Mouse (Mus musculus) gastrocnemius, postnatal 14 days (tissue): ENCODE data around the gene Snrnp70. TPM values are rescaled to one million over a fixed set of nuclear protein-coding genes. Genes with fewer than 3 reads are reported as not detected.
"Not testable (repeated sequence)": the region's sequence is repeated elsewhere in the genome, so short reads cannot be mapped to it uniquely, and the experiment has no call there.

ENCODE experiments used
- DNase-seq: peaks from one replicate; pipeline ENCODE4 v3.0.0; 2021; ENCODE audit warnings: mixed read lengths
- intact Hi-C: fragments of 180-260 bp; cut with DNase I; formaldehyde crosslinking; loops from one replicate; pipeline ENCODE4 v1.15.1; 2025; ENCODE audit warnings: low total_unique reads
- total RNA-seq, 2 experiments: library from RNA; stranded (reverse); gene quantifications; 2 replicates each; pipeline ENCODE4 v1.2.3; 2021

Gene Snrnp70
- total RNA-seq, 2 experiments from 2014 or later = 90.1 to 93.1 TPM

GRCm38 (mm10) chr7:45413113-45413863 is 17.7 kb upstream of the Snrnp70 start, which contains the start of gene Ntf5:
Ntf5 (plus strand) TSS chr7:45413695.
- DNase-seq = no peak
- intact Hi-C loops = no loop called here

- DNase-seq = peak; percentile 45
Observed at GRCm38 (mm10) chr7:45412421-45412820, 16.9 kb upstream of the Snrnp70 start.

GRCm38 (mm10) chr7:45409497-45410163 is 14.1 kb upstream of the Snrnp70 start:
- intact Hi-C loops = no loop called here
- DNase-seq = no peak

More at GRCm38 (mm10) chr7:45412421-45412820, 16.9 kb upstream of the Snrnp70 start:
- intact Hi-C loops = no loop called here

- intact Hi-C loops = no loop called here
- DNase-seq = no peak
Observed at GRCm38 (mm10) chr7:45408949-45409348, 13.4 kb upstream of the Snrnp70 start.

GRCm38 (mm10) chr7:45408351-45408750 is 12.8 kb upstream of the Snrnp70 start:
- intact Hi-C loops = no loop called here
- DNase-seq = no peak

GRCm38 (mm10) chr7:45407836-45408235 is 12.3 kb upstream of the Snrnp70 start:
- no peak for DNase-seq
- intact Hi-C loops = no loop called here

GRCm38 (mm10) chr7:45406157-45407156 is 10.9 kb upstream of the Snrnp70 start:
- DNase-seq = peak; percentile 81
- intact Hi-C loops = no loop called here

GRCm38 (mm10) chr7:45405091-45406075 is 9.8 kb upstream of the Snrnp70 start, which contains the start of gene Kcna7:
Kcna7 (plus strand) TSS chr7:45405653.
- peak; percentile 76 for DNase-seq
- intact Hi-C loops = no loop called here

GRCm38 (mm10) chr7:45403532-45404261 is 8.2 kb upstream of the Snrnp70 start:
- DNase-seq = peak; percentile 63
- intact Hi-C loops = no loop called here

GRCm38 (mm10) chr7:45401521-45402085 is 6.1 kb upstream of the Snrnp70 start:
- intact Hi-C loops = no loop called here
- no peak for DNase-seq

- no peak for DNase-seq
- intact Hi-C loops = no loop called here
Observed at GRCm38 (mm10) chr7:45396787-45397186, 1.2 kb upstream of the Snrnp70 start.

GRCm38 (mm10) chr7:45396337-45396775 is 814 bp upstream of the Snrnp70 start:
- intact Hi-C loops = not testable (repeated sequence)

GRCm38 (mm10) chr7:45395129-45395541 is 407 bp downstream of the Snrnp70 start:
- peak; percentile 70 for DNase-seq
- intact Hi-C loops = no loop called here

More at GRCm38 (mm10) chr7:45396337-45396775, 814 bp upstream of the Snrnp70 start:
- DNase-seq = not testable (repeated sequence)

- intact Hi-C loops = no loop called here
- no peak for DNase-seq
Observed at GRCm38 (mm10) chr7:45386077-45386476, 9.5 kb downstream of the Snrnp70 start.

- intact Hi-C loops = no loop called here
- no peak for DNase-seq
Observed at GRCm38 (mm10) chr7:45376057-45376456, 19.5 kb downstream of the Snrnp70 start.

- no peak for DNase-seq
- intact Hi-C loops = no loop called here
Observed at GRCm38 (mm10) chr7:45374620-45375019, 20.9 kb downstream of the Snrnp70 start.

GRCm38 (mm10) chr7:45372371-45372770 is 23.2 kb downstream of the Snrnp70 start:
- intact Hi-C loops = no loop called here
- no peak for DNase-seq
